Mouse (Mus musculus): ENCODE measurements around the gene Sntb2.

Gene Sntb2

GRCm38 (mm10) chr8:107040632-107041031 is 105.1 kb downstream of the Sntb2 start:
- no peak for DNase-seq

- no peak for DNase-seq
These were observed 109.9 kb downstream of the Sntb2 start for GRCm38 (mm10) chr8:107045478-107045877.

GRCm38 (mm10) chr8:107046976-107047375 is 111.4 kb downstream of the Sntb2 start:
- no peak for DNase-seq

GRCm38 (mm10) chr8:107048061-107048941 is 112.8 kb downstream of the Sntb2 start, which contains the start of gene Pdf:
Pdf (minus strand) TSS chr8:107048614.
- peak; percentile 86 for DNase-seq

- no peak for DNase-seq
These were observed 113.9 kb downstream of the Sntb2 start for GRCm38 (mm10) chr8:107049480-107049879.

- DNase-seq, result no peak
These were observed 116.5 kb downstream of the Sntb2 start for GRCm38 (mm10) chr8:107052046-107052445.

- peak; percentile 98 for DNase-seq
These were observed 120.8 kb downstream of the Sntb2 start, which contains the start of the genes Cog8 and Nip7 for GRCm38 (mm10) chr8:107056076-107056972. Cog8 (minus strand) TSS chr8:107056689. Nip7 (plus strand) TSS chr8:107056877.

- no peak for DNase-seq
These were observed 121.4 kb downstream of the Sntb2 start for GRCm38 (mm10) chr8:107056973-107057369.

GRCm38 (mm10) chr8:107062613-107063012 is 127.1 kb downstream of the Sntb2 start:
- DNase-seq, result no peak

- no peak for DNase-seq
These were observed 130.3 kb downstream of the Sntb2 start, which contains the start of gene Tmed6 for GRCm38 (mm10) chr8:107065511-107066496. Tmed6 (minus strand) TSS chr8:107065644.
